Mouse (Mus musculus): ENCODE data around the gene Milr1.
"Not testable (repeated sequence)": the region's sequence is repeated elsewhere in the genome, so short reads cannot be mapped to it uniquely, and the experiment has no call there.

Gene Milr1

GRCm38 (mm10) chr11:106778132-106778531 lies 27.1 kb downstream of the Milr1 start:
- DNase-seq: no peak

GRCm38 (mm10) chr11:106778589-106779387 lies 27.8 kb downstream of the Milr1 start:
- no peak for DNase-seq

GRCm38 (mm10) chr11:106779388-106780088 lies 28.5 kb downstream of the Milr1 start, which contains the start of gene Polg2:
Polg2 (minus strand) TSS chr11:106779537.
- DNase-seq: peak; percentile 94

GRCm38 (mm10) chr11:106780089-106780425 lies 29.0 kb downstream of the Milr1 start:
- no peak for DNase-seq

GRCm38 (mm10) chr11:106780590-106781220 lies 29.7 kb downstream of the Milr1 start:
- DNase-seq: no peak

- DNase-seq: not testable (repeated sequence)
Measured at GRCm38 (mm10) chr11:106782271-106782670, 31.2 kb downstream of the Milr1 start.

GRCm38 (mm10) chr11:106782841-106783764 lies 32.1 kb downstream of the Milr1 start:
- DNase-seq: no peak

- no peak for DNase-seq
Measured at GRCm38 (mm10) chr11:106784476-106784875, 33.5 kb downstream of the Milr1 start.

- DNase-seq: no peak
Measured at GRCm38 (mm10) chr11:106785043-106785442, 34.0 kb downstream of the Milr1 start.

GRCm38 (mm10) chr11:106787131-106788025 lies 36.4 kb downstream of the Milr1 start:
- DNase-seq: peak; percentile 93

GRCm38 (mm10) chr11:106788026-106788774 lies 37.2 kb downstream of the Milr1 start:
- peak; percentile 100 for DNase-seq

- DNase-seq: peak; percentile 99
Measured at GRCm38 (mm10) chr11:106788775-106789459, 37.9 kb downstream of the Milr1 start, which contains the start of the genes Ddx5 and Cep95. Ddx5 (minus strand) TSS chr11:106789185. Cep95 (plus strand) TSS chr11:106789252.

- no peak for DNase-seq
Measured at GRCm38 (mm10) chr11:106789649-106790048, 38.6 kb downstream of the Milr1 start.

GRCm38 (mm10) chr11:106793846-106794245 lies 42.8 kb downstream of the Milr1 start:
- peak; percentile 17 for DNase-seq

- no peak for DNase-seq
Measured at GRCm38 (mm10) chr11:106795679-106796078, 44.7 kb downstream of the Milr1 start.

- no peak for DNase-seq
Measured at GRCm38 (mm10) chr11:106802069-106802627, 51.1 kb downstream of the Milr1 start.

- DNase-seq: not testable (repeated sequence)
Measured at GRCm38 (mm10) chr11:106807442-106807841, 56.4 kb downstream of the Milr1 start.

- no peak for DNase-seq
Measured at GRCm38 (mm10) chr11:106812410-106813136, 61.5 kb downstream of the Milr1 start.

All from thymus, postnatal 14 days (tissue).